Mouse (Mus musculus) limb, embryonic 14.5 days (tissue): ENCODE data around the gene Nkd1. TPM values are rescaled to one million over a fixed set of nuclear protein-coding genes. Genes with fewer than 3 reads are reported as not detected.
A peak's percentile ranks its signal among the peaks of the same experiment; 100 is the strongest.

ENCODE experiments used
- ATAC-seq: fragments of 200-750 bp; cut with Nextera tagmentation; 2 replicates; pipeline ENCODE4 v1.8.0; 2017; ENCODE audit warnings: low read depth, moderate number of reproducible peaks, moderate TSS enrichment; ENCODE audit not compliant: low FRiP score
- DNase-seq: peaks from one replicate; pipeline ENCODE4 v3.0.0-alpha.2; 2015; ENCODE audit warnings: low spot score
- H3K27ac ChIP-seq: fragments of 300-500 bp; sonication (generic); replicated peaks from 2 replicates; pipeline ENCODE4 v1.5.1; 2014; ENCODE audit warnings: low read depth, mild to moderate bottlenecking, low read length, moderate library complexity, mixed read lengths
- H3K27me3 ChIP-seq: fragments of 300-500 bp; sonication (generic); 2 replicates; pipeline ENCODE4 v1.6.1; 2014; ENCODE audit warnings: low read length, mixed read lengths; ENCODE audit not compliant: control insufficient read depth, insufficient read depth
- H3K36me3 ChIP-seq: fragments of 300-500 bp; sonication (generic); 2 replicates; pipeline ENCODE4 v1.6.1; 2014; ENCODE audit warnings: mild to moderate bottlenecking, low read length, moderate library complexity, mixed read lengths; ENCODE audit not compliant: control insufficient read depth, insufficient read depth
- H3K4me1 ChIP-seq: fragments of 300-500 bp; sonication (generic); 2 replicates; pipeline ENCODE4 v1.6.1; 2014; ENCODE audit warnings: antibody characterized with exemption, low read length, mixed read lengths; ENCODE audit not compliant: control insufficient read depth, insufficient read depth
- H3K4me2 ChIP-seq: fragments of 300-500 bp; sonication (generic); replicated peaks from 2 replicates; pipeline ENCODE4 v1.6.1; 2014; ENCODE audit warnings: low read depth, mild to moderate bottlenecking, low read length, moderate library complexity; ENCODE audit not compliant: severe bottlenecking
- H3K4me3 ChIP-seq: fragments of 300-500 bp; sonication (generic); replicated peaks from 2 replicates; pipeline ENCODE4 v1.5.1; 2014; ENCODE audit warnings: low read length
- H3K9ac ChIP-seq: fragments of 300-500 bp; sonication (generic); 2 replicates; pipeline ENCODE4 v1.6.1; 2014; ENCODE audit warnings: mild to moderate bottlenecking, low read depth, low read length, moderate library complexity; ENCODE audit not compliant: severe bottlenecking
- H3K9me3 ChIP-seq: fragments of 300-500 bp; sonication (generic); 2 replicates; pipeline ENCODE4 v1.6.1; 2016; ENCODE audit warnings: low read length; ENCODE audit not compliant: control insufficient read depth
- POLR2A ChIP-seq: fragments of 200-500 bp; IDR thresholded peaks from 2 replicates; pipeline ENCODE4 v1.8.0; 2012; ENCODE audit warnings: inconsistent platforms, mild to moderate bottlenecking, moderate library complexity, borderline replicate concordance; ENCODE audit not compliant: insufficient read depth, insufficient read length; ENCODE audit errors: extremely low read depth
- WGBS: fragments of 180-500 bp; shearing (Covaris S2); extraction: QIAGEN DNeasy Blood & Tissue Kit; methylation state at CpG from one replicate; pipeline ENCODE4 v1.1.7; 2014; 5-methylcytosine and 5-hydroxymethylcytosine counted together
- polyA plus RNA-seq, 2 experiments: library from polyadenylated mRNA; depleted of rRNA in 1 of 2; stranded (reverse) in 1 of 2; unstranded in 1 of 2; fragments of >200 nt; fragmentation: Nextera tagmentation in 1 of 2; extraction: Ambion mirVana in 1 of 2; gene quantifications; 2 replicates each; pipeline versions ENCODE4 v1.2.1 to v1.2.3; 2012 to 2014

Gene Nkd1
- polyA plus RNA-seq, 2 experiments: 48.6 to 53.9 TPM

- H3K27ac ChIP-seq: no peak overlapping the region
- H3K4me1 ChIP-seq: peaks cover 36% of the 10 kb centered on the region
- ATAC-seq (no peak), DNase-seq (peak; percentile 55)
- 10% methylated on average over 13 of the region's 13 CpGs for WGBS
- H3K9me3 ChIP-seq: no peaks in the 10 kb centered on the region
- no peaks in the 10 kb centered on the region for H3K36me3 ChIP-seq
- no peaks in the 10 kb centered on the region for H3K27me3 ChIP-seq
- H3K9ac ChIP-seq: no peak overlapping the region
- peak overlapping the region; percentile 87 for H3K4me3 ChIP-seq
- H3K4me2 ChIP-seq: peak overlapping the region; percentile 70
- TF ChIP-seq POLR2A: no peak
Measured at GRCm38 (mm10) chr8:88520381-88520780, 773 bp upstream of the Nkd1 start.

GRCm38 (mm10) chr8:88521541-88522414 is 624 bp downstream of the Nkd1 start:
- peaks cover 50% of the 10 kb centered on the region for H3K4me1 ChIP-seq

GRCm38 (mm10) chr8:88522433-88523030 is 1.4 kb downstream of the Nkd1 start:
- peak overlapping the region; percentile 81 for H3K9ac ChIP-seq
- peak overlapping the region; percentile 70 for H3K4me2 ChIP-seq
- DNase-seq (no peak), ATAC-seq (no peak)
- peak overlapping the region; percentile 87 for H3K4me3 ChIP-seq
- TF ChIP-seq POLR2A: no peak
- H3K36me3 ChIP-seq: peaks cover 7% of the 10 kb centered on the region
- peaks cover 52% of the 10 kb centered on the region for H3K4me1 ChIP-seq
- no peaks in the 10 kb centered on the region for H3K27me3 ChIP-seq
- WGBS: 13% methylated on average over 5 of the region's 5 CpGs
- no peak overlapping the region for H3K27ac ChIP-seq
- no peaks in the 10 kb centered on the region for H3K9me3 ChIP-seq

More at GRCm38 (mm10) chr8:88521541-88522414, 624 bp downstream of the Nkd1 start:
- H3K4me2 ChIP-seq: peak overlapping the region; percentile 70
- TF ChIP-seq POLR2A: no peak
- H3K9me3 ChIP-seq: no peaks in the 10 kb centered on the region
- no peaks in the 10 kb centered on the region for H3K27me3 ChIP-seq
- peak overlapping the region; percentile 81 for H3K9ac ChIP-seq
- peak overlapping the region; percentile 75 for H3K27ac ChIP-seq
- H3K4me3 ChIP-seq: peak overlapping the region; percentile 87
- peak; percentile 30 for DNase-seq
- H3K36me3 ChIP-seq: 0 out of 2 replicates have a peak, but pooled peaks cover 2% of the 10 kb centered on the region
- peak; percentile 32 for ATAC-seq
- WGBS: under 1% methylated on average over 29 of the region's 65 CpGs

- H3K4me3 ChIP-seq: peak overlapping the region; percentile 87
- no peak for ATAC-seq
- TF ChIP-seq POLR2A: no peak
- no peak for DNase-seq
- WGBS: 14% methylated on average over 4 of the region's 4 CpGs
- H3K4me1 ChIP-seq: peaks cover 52% of the 10 kb centered on the region
- H3K36me3 ChIP-seq: peaks cover 14% of the 10 kb centered on the region
- H3K9me3 ChIP-seq: no peaks in the 10 kb centered on the region
- H3K4me2 ChIP-seq: peak overlapping the region; percentile 70
- no peaks in the 10 kb centered on the region for H3K27me3 ChIP-seq
- no peak overlapping the region; the same call in 1 of the 2 replicates for H3K27ac ChIP-seq
- H3K9ac ChIP-seq: no peak overlapping the region
Measured at GRCm38 (mm10) chr8:88523621-88524020, 2.5 kb downstream of the Nkd1 start.

- H3K27ac ChIP-seq: no peak overlapping the region; the same call in 1 of the 2 replicates
- no peaks in the 10 kb centered on the region for H3K27me3 ChIP-seq
- H3K4me2 ChIP-seq: peak overlapping the region; percentile 70
- TF ChIP-seq POLR2A: no peak
- H3K4me3 ChIP-seq: peak overlapping the region; percentile 87; the same call in 1 of the 2 replicates
- H3K36me3 ChIP-seq: peaks cover 19% of the 10 kb centered on the region
- peaks cover 52% of the 10 kb centered on the region for H3K4me1 ChIP-seq
- H3K9ac ChIP-seq: no peak overlapping the region
- no peaks in the 10 kb centered on the region for H3K9me3 ChIP-seq
- DNase-seq (peak; percentile 45), ATAC-seq (no peak)
- 2% methylated on average over 4 of the region's 4 CpGs for WGBS
Measured at GRCm38 (mm10) chr8:88524132-88524531, 3.0 kb downstream of the Nkd1 start.
